Mouse (Mus musculus): Measurements from ENCODE around the gene Smap1. TPM values are rescaled to one million over a fixed set of nuclear protein-coding genes. Genes with fewer than 3 reads are reported as not detected.

Smap1 gene
- total RNA-seq, 2 experiments from 2014 or later: 27.5 to 30.0 TPM

GRCm38 (mm10) chr1:23923779-23924708 is 1.9 kb upstream of the Smap1 start:
- intact Hi-C loops (cut with DNase I): loop anchor here (5.0 kb wide), 2 partner anchors 83 to 178 kb away; partner anchors contain the start of genes Fam135a and Sdhaf4
- no peak for DNase-seq

- DNase-seq: no peak
- intact Hi-C loops (cut with DNase I): loop anchor here (5.0 kb wide), 2 partner anchors 85 to 180 kb away; partner anchors contain the start of genes Fam135a and Sdhaf4
Measured at GRCm38 (mm10) chr1:23922530-23922884, 390 bp upstream of the Smap1 start.

GRCm38 (mm10) chr1:23920275-23920674 is 1.8 kb downstream of the Smap1 start:
- intact Hi-C loops (cut with DNase I): loop anchor here (5.0 kb wide), 2 partner anchors 87 to 182 kb away; partner anchors contain the start of genes Fam135a and Sdhaf4
- DNase-seq: no peak

GRCm38 (mm10) chr1:23919086-23919485 is 3.0 kb downstream of the Smap1 start:
- DNase-seq: no peak
- intact Hi-C loops (cut with DNase I): no loop called here

GRCm38 (mm10) chr1:23915483-23915882 is 6.6 kb downstream of the Smap1 start:
- DNase-seq: no peak
- intact Hi-C loops (cut with DNase I): no loop called here

DNA sequence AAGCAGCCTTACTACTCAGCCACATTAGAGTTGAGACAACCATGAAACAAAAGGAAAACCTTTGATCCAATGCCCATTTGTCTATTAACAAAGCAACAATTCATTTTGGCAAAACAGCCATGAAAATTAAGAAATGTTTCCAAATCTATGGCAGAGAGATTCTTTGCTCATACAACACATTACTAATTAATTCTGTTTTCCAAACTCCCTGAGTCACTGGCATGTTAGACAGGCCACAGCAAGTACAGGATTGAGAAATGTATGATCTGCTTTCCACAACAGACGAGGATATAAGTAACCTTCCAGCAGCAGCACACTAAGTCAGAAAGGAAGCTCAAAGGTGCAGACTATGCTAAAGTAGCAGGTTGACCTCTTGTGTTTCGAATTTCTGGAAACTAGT is 9.1 kb downstream of the Smap1 start:
- intact Hi-C loops (cut with DNase I): no loop called here
- DNase-seq: no peak

DNA sequence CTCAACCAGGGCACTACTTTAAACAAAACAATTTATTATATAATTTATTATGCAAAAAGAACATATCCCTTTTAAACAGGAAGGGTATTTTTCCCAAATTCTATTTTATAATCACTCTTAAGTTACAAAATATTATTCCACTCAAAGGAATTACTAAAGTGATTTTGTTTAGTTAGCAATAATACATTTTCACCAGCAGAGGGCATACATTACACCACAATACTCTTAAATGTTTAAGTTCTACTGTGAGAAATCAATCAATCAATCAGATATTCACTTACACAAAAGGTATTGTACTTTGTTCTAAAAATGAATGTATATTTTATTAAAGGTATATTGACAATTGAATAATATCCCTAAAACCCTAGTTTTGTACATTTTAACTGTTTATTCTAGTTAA is 16.0 kb downstream of the Smap1 start:
- DNase-seq: no peak
- intact Hi-C loops (cut with DNase I): loop anchor here (5.0 kb wide), 1 partner anchor 101 kb away; the partner anchor contains the start of gene Sdhaf4

GRCm38 (mm10) chr1:23903340-23903739 is 18.8 kb downstream of the Smap1 start:
- intact Hi-C loops (cut with DNase I): no loop called here
- DNase-seq: no peak

DNA sequence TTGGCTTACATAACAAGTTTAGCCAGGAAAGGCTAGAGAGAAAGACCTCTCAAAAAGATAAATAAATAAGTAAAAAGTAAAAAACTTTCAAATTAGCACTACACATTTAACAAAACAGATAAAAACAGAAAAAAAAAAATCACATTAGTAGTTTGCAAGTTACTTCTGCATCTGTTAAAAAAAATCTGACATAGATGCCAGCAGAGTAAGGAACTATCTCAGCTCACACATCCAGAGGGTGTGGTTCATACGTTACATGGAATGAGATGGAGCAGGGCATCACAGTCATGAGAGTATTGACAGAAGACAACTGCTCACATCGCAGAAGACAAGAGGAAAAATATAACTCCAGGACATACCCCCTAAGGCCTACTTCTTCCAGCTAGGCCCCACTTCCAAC is 19.4 kb downstream of the Smap1 start:
- DNase-seq: no peak
- intact Hi-C loops (cut with DNase I): no loop called here

DNA sequence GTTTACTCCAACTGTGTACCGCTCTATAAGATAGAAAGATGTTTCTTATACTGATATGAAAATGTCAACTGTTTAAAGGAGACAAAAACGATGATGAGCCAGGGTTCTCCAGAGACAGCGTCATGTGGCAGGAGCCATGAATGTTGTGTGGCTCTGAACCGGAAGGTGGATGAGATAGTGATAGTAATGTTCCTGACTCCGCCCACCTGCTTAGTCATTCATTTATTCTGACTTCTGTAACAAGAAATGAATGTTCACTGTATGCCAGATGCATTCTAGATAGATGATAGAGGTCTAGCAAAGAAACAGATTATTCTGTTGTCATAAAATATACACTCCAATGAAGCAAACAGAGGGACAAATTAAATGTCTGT is 22.5 kb downstream of the Smap1 start:
- intact Hi-C loops (cut with DNase I): no loop called here
- DNase-seq: no peak

GRCm38 (mm10) chr1:23899020-23899646 is 23.0 kb downstream of the Smap1 start:
- intact Hi-C loops (cut with DNase I): no loop called here
- no peak for DNase-seq

DNA sequence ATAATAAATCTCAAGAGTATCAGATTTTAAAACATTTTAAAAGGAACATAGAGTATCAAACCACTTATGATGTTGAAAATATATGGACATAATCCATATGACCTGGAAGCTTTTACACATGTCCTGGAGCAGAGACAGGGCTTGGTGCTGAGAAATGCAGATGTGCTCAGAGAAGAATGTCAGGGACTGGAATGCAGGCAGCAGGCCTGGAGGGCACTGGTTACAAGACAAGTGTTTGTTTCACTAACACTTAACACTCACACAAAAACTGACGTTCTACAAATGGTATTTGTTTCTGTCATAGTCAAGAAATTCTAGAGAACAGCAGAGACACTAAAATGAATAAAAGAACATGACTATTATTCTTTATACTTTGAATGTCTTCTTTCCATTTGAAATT is 30.0 kb downstream of the Smap1 start:
- intact Hi-C loops (cut with DNase I): no loop called here
- no peak for DNase-seq

- DNase-seq: no peak
- intact Hi-C loops (cut with DNase I): no loop called here
Measured at GRCm38 (mm10) chr1:23884914-23885313, 37.2 kb downstream of the Smap1 start.

- DNase-seq: no peak
- intact Hi-C loops (cut with DNase I): no loop called here
Measured at GRCm38 (mm10) chr1:23884087-23884668, 37.9 kb downstream of the Smap1 start.

DNA sequence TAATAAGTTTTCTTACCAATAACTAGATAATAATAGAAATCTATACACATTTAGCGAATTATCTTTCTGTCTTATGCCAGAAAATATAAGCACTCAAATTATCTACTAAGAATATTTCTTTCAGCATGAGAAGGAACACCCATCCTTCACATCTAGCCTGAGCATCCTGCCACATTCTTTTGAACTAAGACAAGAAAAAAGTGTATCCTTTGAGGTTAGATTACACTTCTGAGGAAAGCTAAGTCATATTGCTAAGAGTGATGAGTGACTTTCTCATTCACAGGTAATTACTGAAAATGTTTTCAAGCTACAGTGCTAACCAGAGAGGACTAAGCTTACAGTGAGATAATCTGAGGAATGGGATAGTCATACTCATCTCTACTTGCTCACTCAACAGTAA is 39.4 kb downstream of the Smap1 start:
- intact Hi-C loops (cut with DNase I): no loop called here
- DNase-seq: no peak

GRCm38 (mm10) chr1:23872194-23872593 is 49.9 kb downstream of the Smap1 start:
- DNase-seq: no peak
- intact Hi-C loops (cut with DNase I): no loop called here

- intact Hi-C loops (cut with DNase I): no loop called here
- DNase-seq: no peak
Measured at GRCm38 (mm10) chr1:23867350-23867862, 54.7 kb downstream of the Smap1 start.

DNA sequence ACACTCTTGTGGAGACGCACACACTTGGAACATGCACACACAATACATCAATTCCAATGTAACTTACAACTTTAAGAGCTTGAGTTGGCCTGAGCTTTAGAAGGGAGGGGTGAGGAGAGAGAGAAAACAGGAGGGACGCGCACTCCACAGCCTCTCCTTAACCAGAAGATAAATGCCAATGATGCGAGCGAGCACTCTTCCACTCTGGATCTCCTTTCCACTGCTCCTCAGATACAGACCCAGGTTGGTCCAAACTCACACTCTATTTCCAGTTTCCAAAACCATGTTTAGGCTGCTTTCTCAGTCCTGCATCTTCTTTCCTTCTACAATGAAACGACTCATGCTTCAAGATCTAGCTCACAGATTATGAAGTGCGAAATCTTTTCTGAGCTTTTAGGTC is 56.6 kb downstream of the Smap1 start:
- intact Hi-C loops (cut with DNase I): no loop called here
- DNase-seq: no peak

DNA sequence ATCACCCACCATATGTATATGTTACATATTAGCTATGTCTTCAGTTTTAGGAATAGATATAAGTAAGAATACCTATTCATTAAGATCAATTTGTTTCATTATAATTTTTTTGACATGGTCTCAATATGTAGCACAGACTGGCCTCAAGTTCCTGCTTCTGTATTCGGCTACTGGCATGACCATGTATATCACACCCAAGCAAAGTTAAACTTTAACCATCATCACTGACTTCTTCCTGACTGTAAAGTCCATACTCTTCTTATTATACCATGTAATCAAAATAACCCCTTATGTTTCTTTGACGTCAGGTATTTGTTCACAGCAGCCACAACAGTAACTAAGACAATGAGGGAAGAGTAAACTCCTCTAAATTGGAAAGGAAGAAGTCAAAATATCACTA is 61.2 kb downstream of the Smap1 start:
- DNase-seq: no peak
- intact Hi-C loops (cut with DNase I): no loop called here

GRCm38 (mm10) chr1:23855623-23856022 is 66.5 kb downstream of the Smap1 start:
- no peak for DNase-seq
- intact Hi-C loops (cut with DNase I): no loop called here

- intact Hi-C loops (cut with DNase I): no loop called here
Measured at GRCm38 (mm10) chr1:23846044-23846680, 76.0 kb downstream of the Smap1 start.

More at GRCm38 (mm10) chr1:23846044-23846680, 76.0 kb downstream of the Smap1 start:
- DNase-seq: no peak

All from gastrocnemius, postnatal 36 days (tissue).